In genomic region chr11:21163673-21164072, GRCm38 (mm10) we compare ENCODE assay signal across 10 mouse cellular contexts.
DNase-seq lines count a peak whose midpoint lies in the region; ATAC-seq lines count a peak whose summit lies in the region.
"Had no signal": no experiment of that assay in that cellular context is flagged by ENCODE, and none has a peak within 500 bp of the region (broad histone marks: within the 10 kb centered on the region; RNA-seq: fewer than 3 reads in every experiment).

No protein-coding gene starts in this region.

- no peaks in the 10 kb centered on the region for H3K36me3 ChIP-seq in hindbrain, embryonic 12.5 days
- no peaks in the 10 kb centered on the region for H3K36me3 ChIP-seq in hindbrain, embryonic 11.5 days (ENCODE audit: control insufficient read depth, insufficient read depth, low read length)
- no peaks in the 10 kb centered on the region for H3K36me3 ChIP-seq in embryonic facial prominence, embryonic 11.5 days (replicated peaks; ENCODE audit: control insufficient read depth, insufficient read depth, low read depth, low read length)
- H3K36me3 ChIP-seq in midbrain, embryonic 16.5 days (ENCODE audit: control insufficient read depth, insufficient read depth, low read length): no peaks in the 10 kb centered on the region
- H3K36me3 ChIP-seq: G1E had no signal

- DNase-seq in hindbrain, embryonic 11.5 days (ENCODE audit: low spot score): no peak
- DNase-seq in CD4-positive, CD25-positive, alpha-beta regulatory T cell, adult 2 months (ENCODE audit: low read depth, low spot score): peak; percentile 54
- DNase-seq in embryonic facial prominence, embryonic 11.5 days (ENCODE audit: low spot score): peak; percentile 43
- DNase-seq in thymus, postnatal 4 days: peak; percentile 81
- DNase-seq in heart, postnatal 14 days: no peak
- no peak for DNase-seq in c-Kit-positive CD71-positive TER-119-positive erythroid progenitor cells, embryonic 14.5 days (ENCODE audit: low spot score)

- H3K4me3 ChIP-seq in hindbrain, embryonic 12.5 days: no peak overlapping the region
- H3K4me3 ChIP-seq in hindbrain, embryonic 11.5 days (ENCODE audit: low read depth, low read length): no peak overlapping the region
- no peak overlapping the region for H3K4me3 ChIP-seq in embryonic facial prominence, embryonic 11.5 days (ENCODE audit: low read depth, low read length)
- no peak overlapping the region for H3K4me3 ChIP-seq in midbrain, embryonic 16.5 days (ENCODE audit: low read depth, low read length)
- H3K4me3 ChIP-seq: erythroblast, embryonic 14.5 days had no signal

- H3K4me2 ChIP-seq in hindbrain, embryonic 12.5 days (replicated peaks): no peak overlapping the region
- H3K4me2 ChIP-seq in hindbrain, embryonic 11.5 days (replicated peaks; ENCODE audit: low read depth, low read length): no peak overlapping the region
- no peak overlapping the region for H3K4me2 ChIP-seq in embryonic facial prominence, embryonic 11.5 days (ENCODE audit: low read depth, low read length)
- no peak overlapping the region for H3K4me2 ChIP-seq in midbrain, embryonic 16.5 days (ENCODE audit: low read length)

- intact Hi-C loops in heart, postnatal 14 days (cut with DNase I): no loop called here

- no peak overlapping the region for H3K9ac ChIP-seq in hindbrain, embryonic 12.5 days
- no peak overlapping the region for H3K9ac ChIP-seq in hindbrain, embryonic 11.5 days (ENCODE audit: low read depth, low read length)
- no peak overlapping the region for H3K9ac ChIP-seq in embryonic facial prominence, embryonic 11.5 days (replicated peaks; ENCODE audit: low read length)
- no peak overlapping the region for H3K9ac ChIP-seq in midbrain, embryonic 16.5 days (ENCODE audit: low read depth, low read length)

- H3K9me3 ChIP-seq in hindbrain, embryonic 12.5 days (replicated peaks): no peaks in the 10 kb centered on the region
- H3K9me3 ChIP-seq in hindbrain, embryonic 11.5 days (ENCODE audit: control insufficient read depth, low read length): no peaks in the 10 kb centered on the region
- H3K9me3 ChIP-seq in embryonic facial prominence, embryonic 11.5 days (replicated peaks; ENCODE audit: control insufficient read depth, low read length): no peaks in the 10 kb centered on the region
- no peaks in the 10 kb centered on the region for H3K9me3 ChIP-seq in midbrain, embryonic 16.5 days (replicated peaks; ENCODE audit: control insufficient read depth, low read length, poor library complexity, severe bottlenecking)
- H3K9me3 ChIP-seq: G1E had no signal

- no peak overlapping the region for H3K27ac ChIP-seq in hindbrain, embryonic 12.5 days
- H3K27ac ChIP-seq in hindbrain, embryonic 11.5 days (ENCODE audit: low read depth, low read length): no peak overlapping the region
- no peak overlapping the region for H3K27ac ChIP-seq in embryonic facial prominence, embryonic 11.5 days (replicated peaks; ENCODE audit: low read depth, low read length)
- no peak overlapping the region for H3K27ac ChIP-seq in midbrain, embryonic 16.5 days (ENCODE audit: low read length)

- no peaks in the 10 kb centered on the region for H3K27me3 ChIP-seq in hindbrain, embryonic 12.5 days
- no peaks in the 10 kb centered on the region for H3K27me3 ChIP-seq in hindbrain, embryonic 11.5 days (ENCODE audit: control insufficient read depth, insufficient read depth, low read length)
- no peaks in the 10 kb centered on the region for H3K27me3 ChIP-seq in embryonic facial prominence, embryonic 11.5 days (ENCODE audit: control insufficient read depth, insufficient read depth, low read length)
- no peaks in the 10 kb centered on the region for H3K27me3 ChIP-seq in midbrain, embryonic 16.5 days (ENCODE audit: control insufficient read depth, insufficient read depth, low read depth, low read length)

- 5% methylated on average over 5 of the region's 5 CpGs for WGBS in hindbrain, embryonic 12.5 days
- 10% methylated on average over 5 of the region's 5 CpGs for WGBS in hindbrain, embryonic 11.5 days
- 4% methylated on average over 5 of the region's 5 CpGs for WGBS in embryonic facial prominence, embryonic 11.5 days
- 8% methylated on average over 5 of the region's 5 CpGs for WGBS in midbrain, embryonic 16.5 days

- 0 out of 2 replicates have a peak, but pooled peaks have one; percentile 32 for ATAC-seq in hindbrain, embryonic 12.5 days (ENCODE audit: low FRiP score)
- no peak for ATAC-seq in hindbrain, embryonic 11.5 days (ENCODE audit: low FRiP score)
- no peak for ATAC-seq in embryonic facial prominence, embryonic 11.5 days (replicated peaks; ENCODE audit: insufficient number of reproducible peaks, low FRiP score, low TSS enrichment, low read depth)
- peak; percentile 62; the same call in 1 of the 2 replicates for ATAC-seq in midbrain, embryonic 16.5 days

- peaks cover 15% of the 10 kb centered on the region for H3K4me1 ChIP-seq in hindbrain, embryonic 12.5 days
- H3K4me1 ChIP-seq in hindbrain, embryonic 11.5 days (replicated peaks; ENCODE audit: control insufficient read depth, insufficient read depth, low read length): no peaks in the 10 kb centered on the region
- H3K4me1 ChIP-seq in embryonic facial prominence, embryonic 11.5 days (ENCODE audit: control insufficient read depth, insufficient read depth, low read length): no peaks in the 10 kb centered on the region
- peaks cover 8% of the 10 kb centered on the region for H3K4me1 ChIP-seq in midbrain, embryonic 16.5 days (ENCODE audit: control insufficient read depth, insufficient read depth, low read length)

Comparison
In these comparisons a context has a peak if more than half of its experiments do, and no peak if none do; other contexts are left out.
1. ATAC-seq: peak in hindbrain, embryonic 12.5 days (single experiment) and midbrain, embryonic 16.5 days (single experiment); none in hindbrain, embryonic 11.5 days (single experiment) and embryonic facial prominence, embryonic 11.5 days (single experiment).
2. DNase-seq: peak in CD4-positive, CD25-positive, alpha-beta regulatory T cell, adult 2 months (single experiment), embryonic facial prominence, embryonic 11.5 days (single experiment) and thymus, postnatal 4 days (single experiment); none in hindbrain, embryonic 11.5 days (single experiment), heart, postnatal 14 days (0 of 2) and c-Kit-positive CD71-positive TER-119-positive erythroid progenitor cells, embryonic 14.5 days (single experiment).